Mouse (Mus musculus): ENCODE data around the gene Usb1. TPM values are rescaled to one million over a fixed set of nuclear protein-coding genes. Genes with fewer than 3 reads are reported as not detected.

Gene Usb1
- total and polyA plus RNA-seq, 2 experiments = 6.7 to 20.0 TPM

- Histone ChIP-seq H3K4me3 (ENCODE audit: insufficient read depth, low read depth, low read length) (no peak overlapping the region), H3K4me1 (ENCODE audit: control insufficient read depth, insufficient read depth, low read length) (no peaks in the 10 kb centered on the region), H3K27ac (replicated peaks; ENCODE audit: insufficient read depth, low read depth, low read length) (no peak overlapping the region), H3K79me2 (ENCODE audit: control insufficient read depth, insufficient read depth, low read length) (no peaks in the 10 kb centered on the region), H3K27me3 (ENCODE audit: control insufficient read depth, insufficient read depth, low read length) (no peaks in the 10 kb centered on the region), H3K9ac (ENCODE audit: low read depth, low read length) (no peak overlapping the region), H3K36me3 (ENCODE audit: control insufficient read depth, insufficient read depth, low read length) (no peaks in the 10 kb centered on the region)
- WGBS = 77% methylated on average over 8 of the region's 8 CpGs
- TF ChIP-seq POLR2A (IDR thresholded peaks at IDR 0.05; ENCODE audit: extremely low read depth, insufficient read depth, low read length) (no peak), CTCF (IDR thresholded peaks at IDR 0.05; ENCODE audit: low read depth, low read length) (no peak)
- no peak for DNase-seq (ENCODE audit: extremely low read depth, low read depth, low spot score)
Observed at GRCm38 (mm10) chr8:95395186-95395918, 63.3 kb downstream of the Usb1 start.

GRCm38 (mm10) chr8:95396752-95397151, 64.7 kb downstream of the Usb1 start:
- no peak for TF ChIP-seq POLR2A (IDR thresholded peaks at IDR 0.05; ENCODE audit: extremely low read depth, insufficient read depth, low read length)
- TF ChIP-seq CTCF (IDR thresholded peaks at IDR 0.05; ENCODE audit: low read depth, low read length) = no peak
- H3K27ac ChIP-seq (replicated peaks; ENCODE audit: insufficient read depth, low read depth, low read length) = no peak overlapping the region
- H3K79me2 ChIP-seq (ENCODE audit: control insufficient read depth, insufficient read depth, low read length) = no peaks in the 10 kb centered on the region
- no peaks in the 10 kb centered on the region for H3K4me1 ChIP-seq (ENCODE audit: control insufficient read depth, insufficient read depth, low read length)
- no peaks in the 10 kb centered on the region for H3K36me3 ChIP-seq (ENCODE audit: control insufficient read depth, insufficient read depth, low read length)
- no peak overlapping the region for H3K4me3 ChIP-seq (ENCODE audit: insufficient read depth, low read depth, low read length)
- 68% methylated on average over 11 of the region's 11 CpGs for WGBS
- no peak overlapping the region for H3K9ac ChIP-seq (ENCODE audit: low read depth, low read length)
- no peak for DNase-seq (ENCODE audit: extremely low read depth, low read depth, low spot score)
- no peaks in the 10 kb centered on the region for H3K27me3 ChIP-seq (ENCODE audit: control insufficient read depth, insufficient read depth, low read length)

Other genes starting within 250 kb of the Usb1 start
- 6.8 and 9.3 TPM in 2 replicates for gene Kifc3, start 129.5 kb upstream of the Usb1 start, total RNA-seq (2014; rRNA removed)
- 17.3 and 28.3 TPM in 2 replicates for gene Kifc3, start 129.5 kb upstream of the Usb1 start, polyA plus RNA-seq (2012; rRNA removed)
- gene Cngb1, start 25.7 kb upstream of the Usb1 start, total RNA-seq (2014; rRNA removed) = under 0.01 and 0.07 TPM in 2 replicates
- gene Cngb1, start 25.7 kb upstream of the Usb1 start, polyA plus RNA-seq (2012; rRNA removed) = 0.39 TPM in 1 of 2 replicates, not detected in the other
- gene Tepp, start 21.7 kb upstream of the Usb1 start, total RNA-seq (2014; rRNA removed) = not detected in 2 replicates
- gene Tepp, start 21.7 kb upstream of the Usb1 start, polyA plus RNA-seq (2012; rRNA removed) = not detected in 2 replicates
- 1.2 and 1.8 TPM in 2 replicates for gene Zfp319, start 334 bp upstream of the Usb1 start, total RNA-seq (2014; rRNA removed)
- 2.5 and 3.2 TPM in 2 replicates for gene Zfp319, start 334 bp upstream of the Usb1 start, polyA plus RNA-seq (2012; rRNA removed)
- 6.5 and 7.2 TPM in 2 replicates for gene Mmp15, start 20.0 kb downstream of the Usb1 start, total RNA-seq (2014; rRNA removed)
- 15.1 and 16.5 TPM in 2 replicates for gene Mmp15, start 20.0 kb downstream of the Usb1 start, polyA plus RNA-seq (2012; rRNA removed)
- 39.6 and 47.1 TPM in 2 replicates for gene Cfap20, start 102.6 kb downstream of the Usb1 start, total RNA-seq (2014; rRNA removed)
- 27.0 and 37.5 TPM in 2 replicates for gene Cfap20, start 102.6 kb downstream of the Usb1 start, polyA plus RNA-seq (2012; rRNA removed)
- gene Csnk2a2, start 157.8 kb downstream of the Usb1 start, total RNA-seq (2014; rRNA removed) = 13.2 and 19.6 TPM in 2 replicates
- 8.8 and 10.1 TPM in 2 replicates for gene Csnk2a2, start 157.8 kb downstream of the Usb1 start, polyA plus RNA-seq (2012; rRNA removed)
- gene Ccdc113, start 201.8 kb downstream of the Usb1 start, total RNA-seq (2014; rRNA removed) = not detected in 2 replicates
- gene Ccdc113, start 201.8 kb downstream of the Usb1 start, polyA plus RNA-seq (2012; rRNA removed) = not detected in 2 replicates
- not detected in 2 replicates for gene Prss54, start 244.1 kb downstream of the Usb1 start, total RNA-seq (2014; rRNA removed)
- not detected in 2 replicates for gene Prss54, start 244.1 kb downstream of the Usb1 start, polyA plus RNA-seq (2012; rRNA removed)